Mouse (Mus musculus) spleen, postnatal 14 days (tissue): ENCODE results near the gene Pde4d.
A peak's percentile ranks its signal among the peaks of the same experiment; 100 is the strongest.

Experiments used
- DNase-seq, 2 experiments: peaks; one replicate each; pipeline ENCODE4 v3.0.0; 2021 to 2022; ENCODE audit warnings: low spot score in 2 of 2

Pde4d gene

DNA sequence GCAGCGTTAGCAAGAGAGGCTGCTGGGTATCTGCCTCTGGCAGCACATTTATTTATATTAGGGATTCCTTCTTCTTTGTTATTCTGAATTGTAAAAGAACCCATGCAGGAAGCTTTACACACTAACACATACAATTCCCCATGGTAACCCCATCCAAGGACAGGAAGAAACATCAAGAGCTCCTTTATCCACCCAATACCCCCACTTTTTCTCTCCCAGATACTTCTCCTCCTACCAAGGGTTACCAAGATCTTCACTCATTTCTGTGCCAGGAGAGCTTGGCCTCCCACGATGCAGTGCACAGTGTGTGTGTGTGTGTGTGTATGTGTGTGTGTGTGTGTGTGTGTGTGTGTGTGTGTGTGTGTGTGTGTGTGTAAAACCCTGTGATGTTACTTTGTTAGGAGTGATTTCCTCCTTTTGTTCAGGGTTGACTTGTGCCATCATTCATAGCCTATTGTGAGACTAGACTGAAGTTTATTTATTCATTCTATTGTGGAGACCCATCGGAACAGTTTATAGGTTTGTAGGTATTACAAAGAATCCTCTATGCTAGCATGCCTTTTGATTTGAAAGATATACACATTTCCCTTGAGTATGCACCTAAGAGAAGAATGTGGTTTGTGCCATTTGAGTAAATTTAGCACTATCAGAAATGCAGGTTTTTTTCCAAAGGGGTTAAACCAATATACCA is 846.7 kb downstream of the Pde4d start:
- DNase-seq: no peak

GRCm38 (mm10) chr13:109298852-109299251 is 849.1 kb downstream of the Pde4d start:
- no peak for DNase-seq

DNA sequence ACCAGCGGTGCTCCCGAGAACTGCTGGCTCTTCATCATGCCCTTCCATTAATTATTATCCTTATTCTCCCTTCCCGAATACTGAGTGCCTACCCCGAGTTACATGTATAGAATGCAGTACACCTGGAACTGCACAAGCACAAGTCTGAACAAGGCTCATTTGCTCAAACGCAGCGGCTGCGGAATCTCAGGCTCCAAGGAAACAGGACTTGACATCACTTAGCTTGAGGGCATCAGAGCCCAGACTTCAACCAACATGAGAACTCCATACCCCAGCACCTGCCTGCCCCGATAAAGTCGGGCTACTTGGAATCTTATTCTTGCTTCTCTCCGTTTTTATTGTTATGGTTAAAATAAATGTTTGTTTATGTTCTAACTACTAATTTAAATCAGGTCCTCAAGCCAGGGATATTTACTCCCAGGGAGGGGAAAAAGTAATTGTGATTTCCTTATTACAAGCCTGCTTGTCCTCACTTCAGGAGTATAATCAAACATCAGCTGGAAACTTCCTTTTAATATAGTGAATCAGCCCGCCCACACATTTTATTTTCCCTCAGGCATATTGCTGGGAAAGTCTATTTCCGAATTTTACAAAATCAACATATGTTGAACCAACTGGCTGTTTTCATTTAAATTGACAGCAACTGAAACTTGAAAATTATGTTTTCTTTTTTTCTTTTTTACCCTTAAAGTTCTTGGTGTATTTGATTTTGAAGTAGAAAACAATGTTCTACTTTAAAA is 849.9 kb downstream of the Pde4d start:
- DNase-seq: no peak

DNA sequence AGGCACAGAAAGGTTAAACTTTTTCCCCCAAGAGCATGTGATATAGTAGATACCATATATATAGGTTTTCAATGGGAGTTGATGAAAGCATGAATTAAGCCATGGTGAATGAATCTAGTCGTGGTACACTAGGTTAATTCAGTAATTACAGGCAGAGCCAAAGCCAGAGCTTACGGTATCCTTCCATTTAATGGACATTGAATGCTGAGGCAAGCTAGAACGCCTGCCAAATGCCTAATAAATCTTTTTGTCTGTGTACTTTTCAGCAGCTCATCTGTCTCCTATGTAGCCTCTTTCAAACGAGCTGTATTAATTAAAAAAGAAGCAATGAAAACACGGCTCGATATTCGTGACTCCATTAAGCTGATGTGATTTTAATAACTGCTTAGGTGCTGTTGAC is 862.8 kb downstream of the Pde4d start:
- DNase-seq: no peak

DNA sequence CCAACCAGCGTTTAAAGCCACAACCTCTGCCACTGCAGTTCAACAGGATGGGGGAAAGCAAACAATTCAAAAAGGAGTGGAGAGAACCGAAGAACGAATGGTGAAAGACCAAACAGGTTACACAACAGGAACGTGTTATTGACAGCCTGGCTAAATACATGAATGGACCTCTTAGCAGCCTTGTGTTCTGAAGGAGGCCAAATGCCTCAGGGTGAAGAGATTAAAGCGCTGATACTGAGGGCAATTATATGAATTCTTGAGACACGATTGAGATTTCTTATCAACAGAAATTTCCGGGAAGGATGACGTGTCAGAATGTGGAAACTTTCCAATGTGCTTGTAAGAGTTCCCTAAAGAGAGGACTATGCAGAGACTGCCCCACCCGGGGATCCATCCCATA is 865.9 kb downstream of the Pde4d start:
- no peak for DNase-seq

DNA sequence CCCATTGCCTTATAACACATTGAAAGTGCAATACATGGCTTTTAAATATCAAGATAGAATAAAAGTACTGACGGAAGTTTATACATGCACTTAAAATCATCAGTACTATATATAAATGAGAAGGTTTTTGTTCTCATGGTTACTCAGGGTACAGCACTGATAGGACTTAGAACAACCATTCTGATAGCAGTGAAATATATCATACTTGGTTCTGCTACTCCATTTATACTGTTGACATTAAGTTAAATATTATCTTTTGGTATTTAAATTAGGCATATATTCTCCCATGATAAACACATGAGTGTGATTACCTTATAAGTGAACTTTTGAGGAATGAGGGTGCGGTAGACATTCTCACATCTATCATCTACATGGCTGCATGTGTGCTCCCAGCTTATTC is 867.9 kb downstream of the Pde4d start:
- DNase-seq: no peak

DNA sequence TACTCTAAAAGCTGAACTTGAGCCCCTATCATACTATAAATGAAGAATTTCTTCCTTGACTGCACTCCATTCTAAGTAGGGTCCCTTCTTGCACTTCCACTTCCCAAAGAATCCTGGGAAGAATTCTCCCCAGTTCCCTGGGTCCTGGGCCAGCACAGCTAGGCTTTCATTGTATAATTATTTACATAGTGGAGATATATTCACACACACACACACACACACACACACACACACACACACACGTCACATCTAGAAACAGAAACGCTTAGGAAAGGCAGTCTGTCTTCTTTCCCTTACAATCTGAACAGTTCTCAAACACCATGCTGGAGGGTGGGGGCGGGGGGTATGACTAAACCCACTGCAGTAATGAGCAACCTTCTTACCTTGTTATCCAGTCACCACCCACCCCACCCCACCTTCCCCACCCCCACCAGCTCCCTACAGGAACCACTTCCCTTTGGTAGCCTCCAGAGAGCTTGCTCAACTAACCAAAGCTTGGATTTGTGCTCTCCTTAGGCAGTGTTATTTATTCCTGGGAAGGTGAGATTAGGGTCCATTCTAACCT is 868.8 kb downstream of the Pde4d start:
- DNase-seq: no peak

DNA sequence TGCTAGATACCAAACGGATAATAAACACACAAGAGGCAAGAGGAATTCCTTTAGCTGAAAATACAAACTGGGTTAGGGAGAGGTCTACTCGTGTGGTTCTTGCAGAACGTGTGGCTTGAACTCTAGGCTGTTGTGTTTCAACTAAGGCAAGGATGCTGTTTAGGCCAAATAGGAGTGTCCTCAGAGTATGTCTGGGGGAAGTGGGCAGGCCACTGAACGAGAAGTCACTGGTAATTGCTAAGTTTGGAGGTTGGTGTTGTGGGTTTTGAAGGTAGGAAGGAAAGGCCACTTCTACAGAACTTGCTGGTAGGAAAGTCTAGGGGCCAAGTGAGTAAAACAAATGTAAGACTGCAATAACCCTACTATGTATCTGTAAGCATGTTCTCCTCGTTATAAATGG is 876.3 kb downstream of the Pde4d start:
- DNase-seq: no peak

- no peak for DNase-seq
Measured at GRCm38 (mm10) chr13:109331563-109331962, 881.8 kb downstream of the Pde4d start.

DNA sequence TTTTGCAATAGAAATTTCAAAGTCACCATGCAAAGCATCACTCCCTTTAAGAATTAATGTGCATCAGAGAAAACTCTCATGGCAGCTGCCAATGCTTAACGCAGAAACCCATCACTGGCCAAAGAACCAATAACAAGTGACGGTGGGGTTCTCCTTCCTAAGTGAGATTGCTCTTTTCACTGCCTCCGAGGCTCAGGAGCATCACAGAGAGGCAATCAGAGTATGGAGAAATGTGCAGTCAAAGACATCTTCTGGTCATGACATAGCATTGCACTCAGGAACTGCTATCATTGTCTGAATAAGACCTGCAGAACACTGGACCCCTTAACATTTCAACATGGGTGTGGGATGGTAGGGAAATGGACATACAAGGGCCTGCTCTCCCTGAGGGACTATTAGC is 892.2 kb downstream of the Pde4d start:
- DNase-seq: no peak

- no peak for DNase-seq
Measured at GRCm38 (mm10) chr13:109342469-109342868, 892.7 kb downstream of the Pde4d start.

DNA sequence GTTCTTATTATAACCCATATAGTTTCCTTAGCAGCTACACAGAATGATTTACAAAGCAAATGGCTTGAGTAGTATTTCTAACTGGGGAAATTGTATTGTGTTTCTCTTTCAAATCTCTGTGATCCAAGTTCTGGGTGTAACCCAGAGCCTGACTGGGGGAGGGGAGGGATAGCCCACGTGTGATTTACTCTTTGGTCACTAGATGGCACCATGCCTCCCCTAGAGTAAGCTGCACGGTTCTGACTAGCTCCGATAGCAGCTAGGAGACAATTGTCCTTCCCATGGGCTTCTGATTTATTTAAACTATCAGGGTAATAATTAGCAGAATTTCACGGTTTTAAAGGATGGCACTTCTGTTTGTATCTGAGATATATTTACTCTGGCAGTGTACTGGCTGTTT is 893.8 kb downstream of the Pde4d start:
- peak in 1 of 2 experiments; percentile 36 for DNase-seq

- DNase-seq: no peak
Measured at GRCm38 (mm10) chr13:109347770-109348169, 898.0 kb downstream of the Pde4d start.

DNA sequence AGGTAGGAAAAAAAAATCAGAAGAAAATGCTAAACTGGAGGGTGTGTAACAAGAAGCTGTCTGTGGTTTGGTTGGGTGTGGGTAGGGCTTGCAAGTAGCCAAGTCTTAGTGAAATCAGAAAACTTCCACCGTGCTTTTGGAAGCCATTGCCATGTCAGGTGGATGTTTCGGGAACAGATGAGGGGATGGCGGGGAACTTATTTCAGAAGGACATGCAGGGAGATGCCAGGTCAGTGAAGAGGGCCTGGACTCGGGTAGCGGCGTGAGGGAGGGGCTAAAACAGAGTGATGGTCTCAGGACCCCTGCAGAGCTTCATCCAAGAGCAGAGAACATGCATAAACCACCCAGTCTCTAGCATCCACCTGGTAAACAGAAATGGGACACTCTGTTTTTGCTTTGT is 898.6 kb downstream of the Pde4d start:
- no peak for DNase-seq

DNA sequence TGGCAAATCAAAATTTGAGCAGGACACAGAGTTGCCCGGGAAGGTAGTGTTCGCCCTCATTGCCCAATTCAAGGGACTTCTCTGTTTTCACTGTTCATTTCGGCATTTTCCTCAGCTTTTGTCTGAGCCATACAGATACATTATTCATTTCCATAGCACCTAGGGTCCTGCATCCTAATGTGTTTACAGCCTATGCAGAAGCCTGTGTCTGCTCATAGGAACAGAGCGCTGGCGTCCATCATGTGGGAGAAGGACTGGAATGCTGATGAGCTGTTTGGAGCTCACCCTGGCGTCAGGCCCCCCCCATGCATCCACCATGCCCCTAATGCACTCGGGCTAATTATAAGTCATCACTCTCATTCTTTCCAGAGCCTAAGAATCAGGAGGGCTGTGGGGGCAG is 900.4 kb downstream of the Pde4d start:
- no peak for DNase-seq

- DNase-seq: no peak
Measured at GRCm38 (mm10) chr13:109354017-109354416, 904.3 kb downstream of the Pde4d start.

DNA sequence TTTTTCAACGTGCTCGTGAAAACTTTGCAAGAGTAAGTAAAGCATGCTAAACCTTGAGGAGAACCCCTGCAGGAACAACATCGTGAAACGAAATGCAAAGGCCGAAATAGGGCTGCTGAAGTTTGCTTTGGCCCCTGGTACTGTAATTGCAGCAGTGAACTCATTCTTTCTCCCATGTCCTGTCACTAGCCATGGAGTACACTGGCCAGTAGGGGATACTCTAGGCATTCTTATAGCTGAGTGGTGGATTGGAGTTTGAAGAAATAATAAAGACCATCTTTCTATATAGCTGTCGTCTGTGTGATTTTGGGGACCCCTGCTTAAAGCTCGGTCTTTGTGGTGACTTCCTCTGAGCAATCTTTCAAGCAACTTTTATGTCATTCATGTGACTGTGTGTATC is 906.5 kb downstream of the Pde4d start:
- no peak for DNase-seq

- DNase-seq: no peak
Measured at GRCm38 (mm10) chr13:109359994-109360393, 910.2 kb downstream of the Pde4d start.

DNA sequence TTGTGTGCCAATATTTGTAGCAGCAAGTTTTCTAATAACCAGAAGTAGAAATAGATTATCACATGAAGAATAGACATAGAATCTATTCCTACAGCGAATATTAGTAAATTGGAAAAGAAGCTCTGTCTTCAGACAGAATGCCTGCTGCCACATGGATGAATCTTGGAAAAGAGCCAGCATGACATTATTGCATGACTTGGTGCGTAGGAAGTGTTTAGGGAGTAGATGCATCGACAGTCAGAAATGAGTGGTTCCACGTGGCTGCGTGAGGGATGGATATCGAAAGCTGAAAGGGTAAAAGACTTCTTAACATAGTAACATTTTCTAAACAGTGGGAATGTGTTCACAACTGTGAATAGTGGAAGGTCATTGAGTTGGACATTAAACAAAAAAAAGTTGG is 912.6 kb downstream of the Pde4d start:
- DNase-seq: no peak

- DNase-seq: no peak
Measured at GRCm38 (mm10) chr13:109374465-109374864, 924.7 kb downstream of the Pde4d start.

GRCm38 (mm10) chr13:109376681-109377080 is 926.9 kb downstream of the Pde4d start:
- DNase-seq: no peak

DNA sequence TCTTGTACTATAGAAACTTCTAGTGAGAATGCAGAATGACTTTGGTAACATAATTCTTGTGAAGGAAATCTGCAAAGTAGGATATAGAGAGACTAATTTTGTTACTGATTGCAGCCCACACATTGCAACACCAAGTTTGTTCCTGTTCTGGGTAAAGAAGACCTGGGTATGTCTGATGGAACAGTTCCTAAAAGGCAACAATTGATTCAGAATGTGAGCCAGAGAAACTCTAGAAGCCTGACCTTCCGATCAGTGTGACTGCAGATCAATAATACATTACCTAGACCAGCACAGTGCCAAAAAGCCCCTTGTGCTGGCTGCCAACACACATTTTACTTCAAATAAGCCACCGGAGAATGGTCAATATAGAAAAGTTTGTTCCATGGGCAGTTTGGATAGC is 930.4 kb downstream of the Pde4d start:
- no peak for DNase-seq

- no peak for DNase-seq
Measured at GRCm38 (mm10) chr13:109388626-109389220, 939.0 kb downstream of the Pde4d start.
